Mouse (Mus musculus) limb, embryonic 15.5 days (tissue): ENCODE data around the gene Egflam. TPM values are rescaled to one million over a fixed set of nuclear protein-coding genes. Genes with fewer than 3 reads are reported as not detected.

Source experiments
- ATAC-seq: fragments of 200-750 bp; cut with Nextera tagmentation; 2 replicates; pipeline ENCODE4 v1.8.0; 2017; ENCODE audit warnings: low read depth, moderate TSS enrichment; ENCODE audit not compliant: insufficient number of reproducible peaks, low FRiP score, low TSS enrichment
- H3K27ac ChIP-seq: fragments of 300-500 bp; sonication (generic); 2 replicates; pipeline ENCODE4 v1.5.1; 2015; ENCODE audit warnings: moderate library complexity, mild to moderate bottlenecking, inconsistent platforms
- H3K27me3 ChIP-seq: fragments of 300-500 bp; sonication (generic); 2 replicates; pipeline ENCODE4 v1.6.1; 2015; ENCODE audit warnings: inconsistent platforms
- H3K36me3 ChIP-seq: fragments of 300-500 bp; sonication (generic); 2 replicates; pipeline ENCODE4 v1.6.1; 2015; ENCODE audit warnings: inconsistent platforms
- H3K4me1 ChIP-seq: fragments of 300-500 bp; sonication (generic); 2 replicates; pipeline ENCODE4 v1.6.1; 2015; ENCODE audit warnings: inconsistent platforms
- H3K4me2 ChIP-seq: fragments of 300-500 bp; sonication (generic); 2 replicates; pipeline ENCODE4 v1.6.1; 2015; ENCODE audit warnings: mild to moderate bottlenecking, inconsistent platforms
- H3K4me3 ChIP-seq: fragments of 300-500 bp; sonication (generic); 2 replicates; pipeline ENCODE4 v1.5.1; 2015; ENCODE audit warnings: mild to moderate bottlenecking, inconsistent platforms
- H3K9ac ChIP-seq: fragments of 300-500 bp; sonication (generic); 2 replicates; pipeline ENCODE4 v1.6.1; 2015; ENCODE audit warnings: inconsistent platforms
- H3K9me3 ChIP-seq: fragments of 300-500 bp; sonication (generic); 2 replicates; pipeline ENCODE4 v1.6.1; 2016; ENCODE audit warnings: inconsistent platforms
- WGBS: fragments of 180-500 bp; shearing (Covaris S2); methylation state at CpG from one replicate; pipeline ENCODE4 v1.1.7; 2015; 5-methylcytosine and 5-hydroxymethylcytosine counted together
- polyA plus RNA-seq: library from polyadenylated mRNA; unstranded; fragments of >200 nt; fragmentation: Nextera tagmentation; extraction: Ambion mirVana; gene quantifications from 2 replicates; pipeline ENCODE4 v1.2.1, GENCODE M21; 2015

Egflam gene
- polyA plus RNA-seq, 1 experiment from 2014 or later = 14.8 TPM

DNA sequence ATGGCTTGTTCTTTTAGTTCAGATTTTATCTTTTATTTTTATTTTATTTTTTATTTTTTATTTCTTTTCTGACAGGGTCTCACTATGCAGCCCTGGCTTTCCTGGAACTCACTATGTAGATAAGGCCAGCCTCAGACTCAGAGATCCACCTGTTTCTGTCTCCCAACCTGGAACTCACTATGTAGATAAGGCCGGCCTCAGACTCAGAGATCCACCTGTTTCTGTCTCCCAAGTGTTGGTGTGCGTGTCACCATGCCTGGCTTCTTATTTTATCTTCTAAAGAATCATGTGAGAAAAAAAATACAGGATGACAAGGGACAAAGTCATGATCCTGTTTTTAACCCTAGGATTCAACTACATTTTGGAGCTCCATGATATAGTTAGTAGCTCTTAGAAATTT, 205.6 kb downstream of the Egflam start:
- no peaks in the 10 kb centered on the region for H3K27me3 ChIP-seq
- H3K27ac ChIP-seq = no peak overlapping the region
- peaks cover 10% of the 10 kb centered on the region for H3K4me1 ChIP-seq
- WGBS = 88% methylated on average over 2 of the region's 2 CpGs
- H3K4me2 ChIP-seq = no peak overlapping the region
- H3K9me3 ChIP-seq = no peaks in the 10 kb centered on the region
- H3K9ac ChIP-seq = no peak overlapping the region
- no peak for ATAC-seq
- H3K4me3 ChIP-seq = no peak overlapping the region
- peaks cover 25% of the 10 kb centered on the region for H3K36me3 ChIP-seq

DNA sequence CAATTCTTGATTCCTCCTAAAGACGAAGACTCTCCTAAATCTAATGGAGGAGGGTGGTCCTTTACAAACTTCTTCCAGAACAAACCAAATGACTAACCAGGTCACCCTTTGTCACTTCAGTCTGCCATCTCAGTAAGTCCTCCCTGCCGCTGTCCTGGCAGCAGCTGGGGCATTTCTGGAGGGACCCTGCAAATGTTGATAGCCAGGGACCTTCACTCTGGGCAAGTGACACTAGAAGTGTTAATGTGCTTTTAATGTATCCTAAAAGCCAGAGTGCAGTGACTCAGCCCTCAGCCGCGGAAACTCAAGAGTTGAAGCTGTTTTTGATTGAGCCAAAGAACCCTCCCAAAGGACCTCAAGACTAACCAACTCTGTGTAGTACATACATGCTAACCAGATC, 207.1 kb downstream of the Egflam start:
- Histone ChIP-seq H3K27ac (no peak overlapping the region), H3K9ac (no peak overlapping the region), H3K4me2 (no peak overlapping the region), H3K27me3 (no peaks in the 10 kb centered on the region), H3K36me3 (peaks cover 36% of the 10 kb centered on the region), H3K9me3 (no peaks in the 10 kb centered on the region), H3K4me3 (no peak overlapping the region), H3K4me1 (peaks cover 10% of the 10 kb centered on the region)
- no peak for ATAC-seq
- 60% methylated on average over 4 of the region's 4 CpGs for WGBS

DNA sequence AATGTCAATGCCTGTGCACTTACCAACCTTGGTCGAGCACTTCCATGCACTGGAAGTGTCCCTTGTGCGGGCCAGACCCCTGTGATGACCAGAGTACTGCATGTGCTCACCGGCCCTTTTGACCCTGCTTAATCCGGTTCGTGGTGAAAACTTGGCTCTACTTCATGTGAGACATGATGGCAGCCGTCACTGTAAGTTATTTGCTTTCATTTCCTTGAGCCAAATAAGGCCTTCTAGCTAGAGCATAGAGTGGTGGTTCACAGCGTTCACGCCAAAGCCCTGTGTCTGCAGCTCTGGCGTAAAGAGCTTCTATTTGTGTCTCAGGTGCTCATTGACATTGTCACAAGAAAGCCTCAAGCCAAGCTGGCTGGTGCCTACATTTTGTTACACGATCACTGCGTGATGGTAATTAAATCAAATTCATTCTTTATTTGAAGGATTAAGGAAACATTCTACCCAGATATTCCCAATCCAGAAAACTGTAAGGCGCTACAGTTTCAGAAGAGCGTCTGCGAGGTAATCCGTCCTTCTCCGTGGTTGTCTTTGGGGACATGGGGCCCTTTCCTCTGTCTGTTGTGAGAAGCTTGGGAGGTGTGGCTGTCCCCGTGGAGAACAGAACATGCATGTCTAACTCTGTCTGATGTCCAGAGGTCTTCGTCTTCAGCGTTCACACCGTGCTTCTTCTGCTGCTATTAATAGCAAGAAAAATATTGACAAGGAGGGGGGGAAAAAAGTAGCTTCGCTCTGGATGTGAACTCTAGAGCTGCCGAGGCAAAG, 208.3 kb downstream of the Egflam start:
- H3K9me3 ChIP-seq = no peaks in the 10 kb centered on the region
- no peak overlapping the region for H3K27ac ChIP-seq
- no peak for ATAC-seq
- H3K36me3 ChIP-seq = peaks cover 48% of the 10 kb centered on the region
- no peak overlapping the region for H3K4me2 ChIP-seq
- WGBS = 87% methylated on average over 22 of the region's 22 CpGs
- H3K9ac ChIP-seq = no peak overlapping the region
- H3K4me1 ChIP-seq = peaks cover 9% of the 10 kb centered on the region
- no peak overlapping the region for H3K4me3 ChIP-seq
- H3K27me3 ChIP-seq = no peaks in the 10 kb centered on the region

DNA sequence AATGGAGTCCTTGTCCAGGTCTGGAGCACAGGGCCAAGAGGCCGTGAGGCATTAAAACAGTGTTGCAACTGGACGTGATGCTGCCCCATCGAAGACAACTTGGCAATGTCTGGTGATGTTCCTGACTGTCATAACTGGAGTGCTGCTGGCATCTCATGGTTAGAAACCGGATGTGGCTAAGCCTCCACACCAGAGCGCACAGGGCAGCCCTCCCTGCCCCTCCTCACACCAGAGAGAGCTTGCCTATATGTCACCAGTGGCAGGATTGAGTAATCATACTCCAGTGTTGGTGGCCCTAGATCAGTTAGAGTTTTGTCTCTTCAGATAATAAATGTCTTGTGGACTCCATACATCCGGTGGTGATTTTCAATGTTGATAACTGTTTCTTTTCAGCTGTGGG, 210.5 kb downstream of the Egflam start:
- no peaks in the 10 kb centered on the region; the same call in 1 of the 2 replicates for H3K4me1 ChIP-seq
- H3K27me3 ChIP-seq = no peaks in the 10 kb centered on the region
- H3K9ac ChIP-seq = no peak overlapping the region
- H3K27ac ChIP-seq = no peak overlapping the region
- no peaks in the 10 kb centered on the region for H3K9me3 ChIP-seq
- WGBS = 90% methylated on average over 6 of the region's 6 CpGs
- no peak overlapping the region for H3K4me3 ChIP-seq
- no peak overlapping the region for H3K4me2 ChIP-seq
- peaks cover 64% of the 10 kb centered on the region for H3K36me3 ChIP-seq
- no peak for ATAC-seq

DNA sequence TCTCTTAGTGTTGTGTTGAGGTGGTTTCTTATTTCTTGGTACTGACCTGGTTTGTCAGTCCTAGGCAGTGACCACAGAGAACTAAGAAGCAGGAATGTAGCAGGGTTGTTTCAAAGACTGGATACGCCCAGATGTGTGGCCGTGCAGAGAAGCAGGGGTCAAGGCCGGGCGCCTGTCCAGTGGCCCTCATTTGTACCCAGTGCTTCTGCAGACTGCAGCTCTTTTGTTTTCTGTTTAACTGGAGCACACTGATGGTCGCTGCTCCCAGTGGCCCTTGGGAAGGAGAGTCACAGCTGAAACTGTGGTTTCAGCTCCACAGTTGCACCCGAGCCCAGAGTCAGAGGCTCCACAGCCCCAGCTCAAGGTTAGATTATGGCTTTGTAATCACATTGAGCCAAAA, 217.6 kb downstream of the Egflam start:
- Histone ChIP-seq H3K4me3 (no peak overlapping the region), H3K4me2 (no peak overlapping the region), H3K36me3 (peaks cover 48% of the 10 kb centered on the region), H3K27me3 (no peaks in the 10 kb centered on the region), H3K9ac (no peak overlapping the region), H3K4me1 (no peaks in the 10 kb centered on the region), H3K27ac (no peak overlapping the region), H3K9me3 (no peaks in the 10 kb centered on the region)
- ATAC-seq = no peak
- WGBS = 84% methylated on average over 6 of the region's 6 CpGs

DNA sequence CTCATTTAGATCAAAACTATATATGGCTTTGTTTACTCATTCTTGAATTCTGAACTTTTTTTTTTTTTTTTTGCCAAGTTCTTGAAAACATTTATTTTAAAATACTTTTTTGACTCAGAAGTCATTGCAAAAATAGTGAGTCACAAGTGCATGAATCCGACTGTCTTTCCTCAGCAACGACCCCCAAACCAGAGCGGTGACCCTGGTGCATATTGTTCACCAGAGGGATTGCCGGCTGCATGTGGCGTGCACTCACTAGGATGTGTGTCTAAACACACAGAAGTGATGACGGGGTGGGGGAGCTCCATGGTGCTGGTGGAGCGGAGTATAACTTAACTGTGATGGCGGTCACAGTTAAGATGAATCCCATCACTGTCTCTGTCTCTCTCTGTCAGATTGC, 224.4 kb downstream of the Egflam start:
- no peak for ATAC-seq
- Histone ChIP-seq H3K9me3 (no peaks in the 10 kb centered on the region), H3K9ac (no peak overlapping the region), H3K27me3 (no peaks in the 10 kb centered on the region), H3K36me3 (peaks cover 16% of the 10 kb centered on the region), H3K27ac (no peak overlapping the region), H3K4me3 (no peak overlapping the region), H3K4me1 (no peaks in the 10 kb centered on the region), H3K4me2 (no peak overlapping the region)
- WGBS = 92% methylated on average over 8 of the region's 8 CpGs

DNA sequence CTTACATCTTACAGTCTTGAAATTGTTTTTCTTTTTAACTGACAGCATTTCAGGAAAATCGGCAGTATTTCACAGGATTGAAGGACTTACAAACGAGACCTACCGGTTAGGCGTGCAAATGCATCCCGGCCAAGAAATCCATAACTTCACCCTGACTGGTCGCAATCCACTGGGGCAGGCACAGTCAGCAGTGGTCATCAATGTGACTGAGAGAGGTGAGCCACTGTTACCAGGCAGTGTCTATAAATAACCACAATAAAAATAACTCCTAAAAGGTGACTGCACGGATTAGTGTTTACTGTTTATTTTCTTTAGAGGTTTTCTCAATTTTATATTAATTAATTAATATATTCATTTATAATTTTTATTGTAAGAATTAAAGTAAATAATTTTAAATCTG, 224.8 kb downstream of the Egflam start:
- peaks cover 16% of the 10 kb centered on the region for H3K36me3 ChIP-seq
- H3K4me3 ChIP-seq = no peak overlapping the region
- no peak overlapping the region for H3K27ac ChIP-seq
- H3K4me1 ChIP-seq = no peaks in the 10 kb centered on the region
- ATAC-seq = no peak
- H3K27me3 ChIP-seq = no peaks in the 10 kb centered on the region
- WGBS = 60% methylated on average over 7 of the region's 7 CpGs
- H3K9ac ChIP-seq = no peak overlapping the region
- no peaks in the 10 kb centered on the region for H3K9me3 ChIP-seq
- H3K4me2 ChIP-seq = no peak overlapping the region

DNA sequence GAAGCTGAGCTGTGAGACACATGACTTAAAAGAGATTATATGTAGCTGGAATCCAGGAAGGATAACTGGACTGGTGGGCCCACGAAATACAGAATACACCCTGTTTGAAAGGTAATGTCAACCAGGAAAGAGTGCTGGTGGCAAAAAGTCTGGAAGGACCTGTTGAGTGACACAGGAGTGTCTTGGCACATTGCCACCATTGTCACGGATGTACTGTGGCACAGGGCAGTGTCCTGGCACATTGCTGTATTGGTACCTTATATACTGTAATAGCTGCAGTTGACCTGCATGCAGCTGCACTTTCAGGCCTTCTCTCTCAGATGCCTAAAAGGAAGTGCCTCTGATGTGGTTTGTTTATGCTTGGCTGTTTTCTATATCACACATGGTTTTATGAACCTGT, 225.3 kb downstream of the Egflam start:
- Histone ChIP-seq H3K4me1 (no peaks in the 10 kb centered on the region), H3K4me2 (no peak overlapping the region), H3K27me3 (no peaks in the 10 kb centered on the region), H3K36me3 (peaks cover 17% of the 10 kb centered on the region), H3K4me3 (no peak overlapping the region), H3K9me3 (no peaks in the 10 kb centered on the region), H3K9ac (no peak overlapping the region), H3K27ac (no peak overlapping the region)
- WGBS = 58% methylated on average over 2 of the region's 2 CpGs
- no peak for ATAC-seq

DNA sequence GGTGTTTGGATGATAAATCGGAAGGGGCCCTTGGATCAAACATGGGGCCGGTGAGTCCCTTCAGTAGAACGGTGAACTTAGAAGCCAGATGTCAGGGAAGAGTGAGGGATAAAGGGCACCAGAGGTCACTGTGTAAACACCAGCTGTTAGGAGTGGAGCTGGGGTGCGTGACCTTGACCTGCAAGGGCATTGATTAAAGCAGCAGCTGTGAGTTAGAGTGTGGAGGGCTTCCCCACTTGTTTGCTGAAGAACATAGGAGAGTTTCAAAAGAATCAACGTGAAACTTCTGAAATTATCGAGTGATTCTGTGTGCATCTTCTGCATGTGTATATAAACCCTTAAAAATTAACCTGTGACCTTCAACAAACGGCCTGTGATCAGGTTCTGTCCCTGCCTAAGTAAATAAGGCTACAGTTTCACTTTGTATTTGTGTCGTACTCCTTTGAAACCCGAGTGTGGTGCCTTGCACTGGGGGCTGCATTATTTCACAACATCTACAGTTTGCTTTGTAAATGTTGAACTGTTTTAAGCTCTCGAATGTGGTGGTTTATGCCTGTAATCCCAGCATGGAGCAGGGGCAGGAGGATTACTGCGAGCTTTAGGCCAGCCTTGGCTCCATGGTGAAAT, 230.2 kb downstream of the Egflam start:
- WGBS = 56% methylated on average over 11 of the region's 11 CpGs
- H3K9ac ChIP-seq = no peak overlapping the region
- H3K4me3 ChIP-seq = no peak overlapping the region
- H3K4me2 ChIP-seq = no peak overlapping the region
- no peaks in the 10 kb centered on the region for H3K27me3 ChIP-seq
- H3K36me3 ChIP-seq = peaks cover 23% of the 10 kb centered on the region
- 0 out of 2 replicates have a peak, but pooled peaks cover 2% of the 10 kb centered on the region for H3K4me1 ChIP-seq
- H3K27ac ChIP-seq = no peak overlapping the region
- ATAC-seq = no peak
- H3K9me3 ChIP-seq = no peaks in the 10 kb centered on the region

DNA sequence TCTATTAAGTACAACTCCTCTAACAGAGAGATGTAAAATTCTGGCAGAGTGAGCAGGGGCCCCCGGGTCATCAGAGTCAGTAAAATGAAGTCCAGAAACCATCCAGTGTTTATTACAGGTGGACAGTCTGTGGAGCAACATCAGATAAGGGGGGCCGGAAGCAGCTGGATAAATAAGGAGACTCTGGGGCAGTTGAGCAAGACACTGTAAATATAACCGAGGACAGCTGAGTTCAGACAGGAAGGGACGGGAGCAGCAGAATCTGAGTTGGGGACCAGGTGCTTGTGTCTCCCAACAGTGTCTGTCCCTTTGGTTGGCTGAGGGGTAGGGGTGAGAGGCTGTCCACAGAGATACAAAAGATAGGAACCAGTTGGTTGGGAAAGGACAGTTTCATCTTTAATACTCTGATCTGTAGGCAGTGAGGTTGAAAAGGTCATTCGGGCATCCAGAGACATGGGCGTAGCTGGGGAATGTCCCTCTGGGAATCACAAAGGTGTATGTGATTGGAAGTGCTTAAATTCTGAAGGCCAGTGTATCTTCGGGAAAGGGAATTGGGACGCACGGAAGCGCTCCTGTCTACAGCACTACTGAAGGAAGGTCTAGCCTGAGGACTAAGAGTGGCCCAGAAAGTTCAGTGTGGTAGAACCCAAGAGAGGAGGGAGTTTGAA, 230.8 kb downstream of the Egflam start:
- H3K9me3 ChIP-seq = no peaks in the 10 kb centered on the region
- H3K4me1 ChIP-seq = 0 out of 2 replicates have a peak, but pooled peaks cover 2% of the 10 kb centered on the region
- ATAC-seq = no peak
- no peak overlapping the region for H3K4me3 ChIP-seq
- H3K27ac ChIP-seq = no peak overlapping the region
- peaks cover 23% of the 10 kb centered on the region for H3K36me3 ChIP-seq
- no peak overlapping the region for H3K9ac ChIP-seq
- H3K27me3 ChIP-seq = no peaks in the 10 kb centered on the region
- WGBS = 86% methylated on average over 10 of the region's 10 CpGs
- no peak overlapping the region for H3K4me2 ChIP-seq

DNA sequence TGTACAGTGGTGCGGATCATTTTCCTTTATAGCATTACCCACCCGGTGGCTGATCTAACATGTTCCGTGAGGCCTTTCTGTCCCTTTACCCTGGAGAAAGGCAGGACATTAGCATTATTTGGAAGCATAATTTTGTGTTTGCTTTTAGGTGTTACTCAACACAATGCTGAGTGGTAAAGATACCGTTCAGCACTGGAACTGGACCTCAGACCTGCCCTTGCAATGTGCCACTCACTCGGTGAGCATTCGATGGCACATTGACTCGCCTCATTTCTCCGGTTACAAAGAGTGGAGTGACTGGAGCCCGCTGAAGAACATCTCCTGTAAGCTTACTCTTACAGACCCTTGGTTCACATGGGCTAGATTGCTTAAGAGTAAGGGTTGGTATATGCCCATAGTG, 231.5 kb downstream of the Egflam start:
- H3K9ac ChIP-seq = no peak overlapping the region
- H3K27ac ChIP-seq = no peak overlapping the region
- 92% methylated on average over 9 of the region's 9 CpGs for WGBS
- no peak overlapping the region for H3K4me2 ChIP-seq
- H3K27me3 ChIP-seq = no peaks in the 10 kb centered on the region
- no peak overlapping the region for H3K4me3 ChIP-seq
- peaks cover 23% of the 10 kb centered on the region for H3K36me3 ChIP-seq
- H3K9me3 ChIP-seq = no peaks in the 10 kb centered on the region
- H3K4me1 ChIP-seq = 0 out of 2 replicates have a peak, but pooled peaks cover 2% of the 10 kb centered on the region
- no peak for ATAC-seq

DNA sequence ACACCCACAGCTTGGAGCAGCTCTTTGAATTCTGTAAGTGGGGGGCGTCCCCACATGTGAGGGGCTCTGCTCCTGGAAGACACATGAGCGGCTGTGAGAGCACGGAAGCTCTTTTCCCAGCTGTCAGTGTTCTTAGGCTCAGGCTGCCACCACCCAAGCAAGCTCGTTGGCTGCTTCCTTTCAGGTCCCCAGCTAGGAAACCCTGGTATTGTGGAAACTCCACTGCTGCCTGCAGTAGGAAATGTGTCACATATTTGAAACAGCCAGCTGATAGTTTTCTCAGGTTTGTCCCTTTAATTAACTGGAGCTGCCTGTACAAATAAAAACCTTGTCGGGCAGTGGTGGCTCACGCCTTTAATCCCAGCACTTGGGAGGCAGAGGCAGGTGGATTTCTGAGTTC, 234.3 kb downstream of the Egflam start:
- WGBS = 51% methylated on average over 6 of the region's 6 CpGs
- H3K4me2 ChIP-seq = no peak overlapping the region
- H3K4me1 ChIP-seq = 0 out of 2 replicates have a peak, but pooled peaks cover 2% of the 10 kb centered on the region
- H3K27ac ChIP-seq = no peak overlapping the region
- no peak for ATAC-seq
- no peak overlapping the region for H3K4me3 ChIP-seq
- no peaks in the 10 kb centered on the region for H3K9me3 ChIP-seq
- H3K27me3 ChIP-seq = no peaks in the 10 kb centered on the region
- H3K9ac ChIP-seq = no peak overlapping the region
- peaks cover 25% of the 10 kb centered on the region for H3K36me3 ChIP-seq
